Mouse (Mus musculus): ENCODE data around the gene Ccdc146.
"Not testable (repeated sequence)": the region's sequence is repeated elsewhere in the genome, so short reads cannot be mapped to it uniquely, and the experiment has no call there.

Ccdc146 gene

DNA sequence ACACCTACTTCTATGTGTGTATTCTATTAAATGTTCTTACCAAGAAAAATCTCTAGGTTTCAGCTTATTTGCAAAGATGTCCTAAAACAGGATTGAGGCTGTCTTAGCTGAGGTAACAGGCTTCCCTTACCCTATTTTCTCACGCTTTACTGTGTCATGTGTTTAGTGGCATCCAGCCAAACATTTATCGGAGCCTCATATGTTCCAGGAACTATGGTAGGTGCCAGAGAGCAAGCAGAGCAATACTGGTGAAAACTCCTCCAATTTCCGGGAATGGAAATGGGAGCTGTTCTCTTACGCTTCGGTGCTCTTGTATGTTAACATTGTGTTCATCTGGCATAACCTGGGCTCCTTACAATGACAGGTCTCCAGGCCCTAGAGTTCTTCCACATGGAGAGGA, 92.8 kb downstream of the Ccdc146 start:
- DNase-seq (ENCODE audit: low spot score in 2 of 2): no peak

DNA sequence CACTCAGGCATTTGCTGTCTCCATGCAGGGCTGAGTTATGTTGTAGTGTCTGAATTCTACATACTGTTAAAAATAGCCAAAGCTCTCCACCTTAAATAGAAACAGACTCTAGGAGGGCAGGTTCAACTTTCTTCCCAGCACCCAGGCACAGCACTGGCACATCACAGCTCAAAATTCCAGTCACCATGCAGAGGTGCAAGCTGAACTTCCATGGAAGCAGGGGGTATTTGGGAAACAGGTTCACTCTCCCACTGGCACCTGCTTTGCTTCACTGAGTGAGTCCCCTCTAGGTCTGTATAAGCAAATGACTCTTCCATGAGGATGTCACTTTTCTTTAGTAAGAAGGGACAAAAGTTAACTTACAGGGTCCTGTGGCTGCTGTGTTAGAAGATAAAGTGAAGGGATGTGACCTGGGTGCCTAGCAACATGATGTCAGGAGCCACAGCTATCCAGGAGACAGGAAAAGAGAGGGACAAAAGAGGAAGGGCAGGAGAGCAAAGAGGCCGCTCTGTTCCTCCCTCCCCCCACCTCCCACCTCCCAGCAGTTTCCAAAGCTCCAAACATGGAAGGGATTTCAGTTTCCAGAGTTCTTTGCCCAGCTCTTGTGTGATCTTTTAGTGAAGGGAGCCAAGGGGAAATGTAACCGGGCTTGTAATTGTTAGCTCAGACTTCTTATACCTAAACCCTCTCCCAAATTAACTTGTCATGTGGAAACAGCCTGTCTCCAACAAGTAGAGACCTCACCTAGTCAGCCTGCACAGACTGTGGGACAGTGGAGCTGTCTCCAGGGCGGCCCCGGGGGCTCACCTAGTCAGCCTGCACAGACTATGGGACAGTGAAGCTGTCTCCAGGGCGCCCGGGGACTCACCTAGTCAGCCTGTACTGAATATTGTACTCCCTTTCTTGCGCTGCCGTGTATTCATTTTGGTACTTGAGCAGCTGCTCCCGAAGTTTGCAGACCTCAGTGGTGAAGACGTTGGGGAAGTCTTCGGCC, 94.5 kb downstream of the Ccdc146 start:
- DNase-seq (ENCODE audit: low spot score in 2 of 2): no peak

DNA sequence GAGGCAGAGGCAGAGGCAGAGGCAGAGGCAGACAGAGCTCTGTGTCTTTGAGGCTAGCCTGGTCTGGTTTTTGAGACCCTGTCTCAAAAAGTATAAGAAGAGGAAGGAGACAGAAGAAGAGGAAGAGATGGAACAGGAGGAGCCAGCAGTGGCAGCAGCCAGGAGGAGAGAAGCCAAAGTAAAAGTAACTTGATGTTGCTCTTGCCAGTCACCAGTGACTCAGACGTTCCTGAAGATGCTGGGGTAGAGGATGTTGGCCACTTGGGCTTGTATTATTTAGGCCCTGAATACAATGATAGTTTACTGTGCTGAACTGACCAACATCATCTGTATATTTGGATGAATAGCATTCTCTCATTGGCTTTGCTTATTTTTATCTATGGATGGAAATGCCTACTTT, 95.9 kb downstream of the Ccdc146 start:
- DNase-seq (ENCODE audit: low spot score in 2 of 2): no peak

DNA sequence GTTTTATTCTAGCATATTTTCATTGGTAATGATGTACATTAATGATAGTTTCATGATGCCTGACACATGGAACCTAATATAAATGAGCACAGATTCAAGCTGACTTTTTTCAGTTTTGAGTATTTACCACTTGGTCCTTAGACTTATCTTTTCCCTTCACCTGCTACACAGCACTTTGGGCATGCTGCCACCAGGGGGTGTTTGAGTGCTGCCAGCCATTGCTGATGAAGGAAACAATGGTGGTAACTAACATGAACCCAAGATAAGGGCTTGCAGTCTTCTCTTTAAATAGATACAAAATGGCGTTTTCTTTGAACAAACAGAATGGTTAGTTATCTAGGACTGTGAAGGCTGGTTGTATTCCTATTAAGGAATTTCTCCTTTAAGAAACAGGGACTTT, 98.0 kb downstream of the Ccdc146 start:
- DNase-seq (ENCODE audit: low spot score in 2 of 2): peak in 1 of 2 experiments; percentile 47

DNA sequence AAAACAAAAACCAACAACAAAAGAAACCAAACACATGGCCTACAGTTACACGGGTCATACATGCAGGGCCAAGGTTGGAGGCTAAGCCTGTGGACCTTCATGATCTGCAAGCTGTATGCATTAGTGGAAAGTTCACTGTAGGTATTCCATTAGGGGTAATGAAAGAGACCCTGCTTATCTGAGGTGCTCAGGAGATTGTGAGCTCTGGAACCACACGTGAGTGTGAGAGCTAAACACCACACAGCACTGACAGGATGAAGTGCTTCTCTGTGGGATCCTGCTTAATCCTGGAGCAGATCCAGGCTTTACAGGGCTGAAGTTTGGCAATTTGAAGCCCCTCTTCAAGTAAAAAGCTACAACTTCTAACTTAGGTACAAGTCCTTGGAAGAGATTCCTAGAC, 104.3 kb downstream of the Ccdc146 start:
- no peak for DNase-seq (ENCODE audit: low spot score in 2 of 2)

DNA sequence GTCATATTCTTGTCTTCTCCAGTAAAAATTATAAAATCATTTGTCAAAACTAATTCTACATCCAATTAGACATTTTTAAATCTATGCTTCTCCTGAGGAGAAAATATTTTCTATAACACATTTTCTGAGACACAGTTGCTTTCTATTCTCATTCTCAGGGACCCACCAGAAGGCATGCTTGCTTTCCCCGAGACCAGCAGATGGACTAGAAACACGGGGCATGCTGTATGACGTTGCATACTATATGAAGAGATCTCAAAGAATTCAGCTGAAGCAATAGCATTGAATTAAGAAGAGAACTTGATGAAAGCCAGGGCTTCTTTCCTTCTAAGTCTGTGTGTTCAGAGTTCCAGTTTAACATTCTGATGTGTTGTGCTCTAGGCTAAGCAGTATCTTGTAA, 109.8 kb downstream of the Ccdc146 start:
- no peak for DNase-seq (ENCODE audit: low spot score in 2 of 2)

DNA sequence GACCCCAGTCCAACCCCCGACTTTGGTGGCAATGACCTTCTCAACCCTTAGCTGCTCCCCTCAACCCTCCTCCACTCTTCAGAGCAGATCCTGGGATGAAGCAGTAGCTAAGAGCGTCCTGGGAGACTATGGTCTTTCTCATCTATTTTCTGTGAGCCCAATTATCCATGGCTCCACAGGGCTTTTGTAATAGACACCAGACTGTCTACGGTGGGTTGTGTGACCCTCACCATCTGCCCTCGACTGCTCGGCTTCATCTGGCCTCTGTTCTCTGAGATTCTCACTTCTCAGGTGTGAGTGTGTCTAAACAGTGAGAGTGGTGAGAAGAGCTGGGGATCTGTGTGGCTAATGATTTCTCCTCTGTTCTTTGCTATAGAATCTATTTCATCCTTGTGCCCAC, 117.3 kb downstream of the Ccdc146 start:
- DNase-seq (ENCODE audit: low spot score in 2 of 2): no peak

DNA sequence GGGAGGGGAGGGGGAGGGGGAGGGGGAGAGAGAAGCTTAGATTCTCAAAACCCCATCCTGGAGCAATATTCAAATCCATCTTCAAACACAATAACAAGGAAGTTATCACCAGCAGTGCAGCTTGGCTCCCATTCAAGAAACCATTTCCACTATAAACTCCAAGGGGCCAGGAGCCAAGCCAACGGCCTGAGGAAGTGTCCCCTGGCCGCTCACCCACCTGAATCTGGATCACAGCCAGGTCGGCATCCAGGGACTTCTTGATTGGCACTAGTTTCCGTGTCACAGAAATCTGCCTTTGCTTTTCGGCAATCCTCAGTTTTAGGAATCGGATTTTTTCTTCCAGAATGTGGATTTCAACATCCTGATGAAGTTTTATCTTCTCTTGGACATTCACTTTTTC, 123.5 kb downstream of the Ccdc146 start:
- DNase-seq (ENCODE audit: low spot score in 2 of 2): no peak

DNA sequence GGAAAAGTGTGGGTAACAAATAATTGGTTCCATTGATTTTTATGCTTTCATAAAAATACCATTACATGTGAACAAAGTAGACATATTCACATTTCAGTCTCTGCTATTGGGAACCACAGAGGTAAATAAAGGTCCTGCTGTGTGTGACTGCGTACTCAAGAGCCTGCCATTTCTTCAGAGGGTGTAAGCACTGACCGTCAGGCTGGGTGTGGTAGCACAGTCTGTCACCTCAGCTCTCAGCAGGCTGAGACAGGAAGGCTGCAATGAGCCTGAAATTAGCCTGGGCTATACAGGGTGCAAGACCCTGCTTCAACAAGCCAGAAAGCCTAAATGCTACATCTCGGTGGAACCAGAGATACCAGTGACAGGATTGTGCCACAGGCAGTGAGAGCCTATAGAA, 124.4 kb downstream of the Ccdc146 start:
- DNase-seq (ENCODE audit: low spot score in 2 of 2): no peak

DNA sequence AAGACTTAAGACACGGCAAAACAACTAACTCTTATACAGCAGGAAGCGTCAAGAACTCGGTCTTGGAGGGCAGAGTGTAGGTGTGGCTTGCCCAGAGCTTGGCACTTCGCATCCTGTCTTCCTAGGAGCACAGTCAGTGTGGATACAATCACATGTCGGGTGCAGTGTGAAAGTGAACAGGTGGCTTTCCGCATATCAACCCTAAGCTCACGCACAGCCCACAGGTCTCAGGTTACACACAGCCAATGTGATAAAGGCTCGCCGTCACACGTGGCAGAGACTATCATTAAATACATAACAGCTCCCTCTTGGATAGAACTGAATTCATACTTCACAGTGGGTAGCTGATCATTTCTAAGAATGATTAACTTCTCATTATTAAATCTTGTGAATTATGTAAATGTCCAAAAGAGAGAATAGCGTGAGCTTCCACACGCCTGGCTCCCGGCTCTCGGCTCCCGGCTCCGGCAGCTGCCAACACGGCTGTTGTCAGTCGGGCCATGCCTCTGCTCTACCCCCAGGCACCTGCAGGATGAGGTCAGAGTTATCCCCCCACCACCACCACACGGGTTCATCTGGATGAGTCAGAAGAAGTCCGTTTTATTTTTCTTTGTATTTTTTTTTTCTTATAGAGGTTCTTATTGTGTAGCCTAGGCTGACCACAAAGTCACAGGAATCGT, 125.3 kb downstream of the Ccdc146 start:
- no peak for DNase-seq (ENCODE audit: low spot score in 2 of 2)

DNA sequence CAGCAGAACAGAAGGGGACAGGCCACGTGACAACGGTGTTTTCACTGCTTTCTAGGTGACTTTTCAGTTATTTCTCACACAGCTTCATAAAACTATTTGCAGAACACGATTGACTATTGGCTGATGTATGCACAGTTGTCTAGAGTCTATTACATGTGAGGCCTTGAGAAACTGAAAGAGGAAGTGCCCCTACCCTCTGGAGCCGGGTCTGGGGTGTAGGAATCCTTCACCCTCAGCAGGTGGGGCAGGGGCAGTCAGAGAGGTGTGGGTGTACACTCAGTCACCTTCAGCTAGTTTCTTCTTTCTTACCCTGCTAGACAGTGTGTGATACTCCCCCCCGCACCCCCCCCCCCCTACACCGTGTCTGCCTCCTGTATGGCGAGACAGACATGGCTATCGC, 128.8 kb downstream of the Ccdc146 start:
- no peak for DNase-seq (ENCODE audit: low spot score in 2 of 2)

DNA sequence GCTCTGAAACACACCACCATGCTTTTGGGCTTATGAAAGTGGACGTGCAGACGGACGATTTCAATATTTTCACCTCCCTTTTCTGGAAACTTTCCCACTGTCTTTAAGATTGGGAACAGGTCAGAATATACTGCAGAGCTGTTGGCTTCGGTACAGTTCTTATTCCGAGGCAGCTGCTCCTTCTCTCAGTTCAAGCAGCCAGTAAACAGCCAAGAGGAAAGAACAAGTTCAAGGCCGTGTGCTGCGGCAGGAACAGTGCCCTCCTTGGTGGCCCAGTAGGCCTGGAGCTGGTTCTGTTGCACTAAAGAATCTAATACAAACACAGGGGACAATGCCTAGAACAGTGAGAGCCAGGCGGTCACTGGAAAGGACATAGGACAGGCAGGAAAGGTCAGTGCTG, 133.9 kb downstream of the Ccdc146 start:
- DNase-seq (ENCODE audit: low spot score in 2 of 2): no peak

DNA sequence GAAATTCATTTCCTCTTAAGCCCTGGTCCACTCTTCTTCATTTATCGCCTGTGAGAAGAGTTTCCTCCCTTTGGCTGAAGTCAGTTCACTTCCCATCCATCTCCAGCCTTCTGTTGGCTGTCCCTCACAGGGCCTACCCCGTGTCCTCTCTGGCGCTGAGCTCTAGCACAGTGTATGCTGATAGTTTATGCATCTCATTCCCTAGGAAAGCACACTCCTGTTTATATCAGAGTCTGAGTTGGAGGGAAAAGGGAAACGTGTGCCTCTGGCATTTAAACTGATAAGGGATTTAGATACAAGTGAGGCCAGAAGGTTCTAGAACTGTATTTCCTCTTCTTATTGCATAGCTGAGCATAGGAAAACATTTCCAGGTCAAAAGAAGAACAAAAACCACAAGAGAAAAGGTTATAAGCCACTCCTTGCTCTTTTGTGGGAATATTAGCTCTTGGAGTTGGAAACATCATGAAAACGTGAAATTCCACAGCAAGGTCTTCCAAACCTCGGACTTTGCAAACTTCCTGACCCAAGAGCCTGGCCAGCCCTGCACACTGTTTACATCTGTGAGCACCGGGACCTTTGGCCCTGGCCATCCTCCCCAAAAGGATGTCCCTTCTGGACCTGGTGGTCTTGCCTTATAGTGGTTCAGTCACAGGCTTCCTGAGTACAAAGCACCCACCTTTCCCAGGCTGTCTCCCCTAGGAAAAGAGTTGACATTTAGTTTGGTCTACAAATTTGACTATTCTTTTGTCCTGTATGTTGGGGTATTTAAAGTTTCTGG, 135.6 kb downstream of the Ccdc146 start:
- no peak for DNase-seq (ENCODE audit: low spot score in 2 of 2)

DNA sequence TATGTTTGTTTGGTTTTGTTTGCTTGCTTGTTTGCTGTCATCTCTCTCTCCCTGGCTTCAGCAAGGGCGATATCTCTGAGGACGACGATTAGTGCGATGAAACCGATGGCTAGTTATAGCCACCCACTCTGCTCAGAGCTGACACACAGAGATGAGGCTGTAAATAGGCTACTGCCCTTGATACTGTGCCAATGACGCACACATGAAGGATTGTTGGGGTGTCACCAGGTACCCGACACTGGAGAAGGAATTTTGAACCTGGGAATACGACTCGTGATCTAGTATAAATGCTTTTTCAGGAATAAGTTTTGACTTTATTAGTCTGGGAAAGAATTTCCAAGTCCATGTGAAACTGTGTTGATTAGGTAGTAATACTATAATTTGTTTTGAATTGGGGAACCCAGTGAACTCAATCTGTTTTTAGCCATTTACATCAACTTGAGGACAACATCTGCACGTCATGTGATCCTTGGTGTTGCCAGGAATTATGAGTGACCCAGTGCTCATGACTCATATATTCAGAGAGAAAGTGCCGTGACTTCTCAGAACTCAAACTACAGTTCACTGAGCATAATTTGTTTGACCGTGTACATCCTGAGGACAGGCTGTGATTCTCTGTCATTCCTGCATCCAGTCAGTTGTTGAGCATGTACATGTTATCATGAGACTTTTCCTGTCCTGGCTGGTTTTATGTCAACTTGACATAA, 141.0 kb downstream of the Ccdc146 start:
- no peak for DNase-seq (ENCODE audit: low spot score in 2 of 2)

DNA sequence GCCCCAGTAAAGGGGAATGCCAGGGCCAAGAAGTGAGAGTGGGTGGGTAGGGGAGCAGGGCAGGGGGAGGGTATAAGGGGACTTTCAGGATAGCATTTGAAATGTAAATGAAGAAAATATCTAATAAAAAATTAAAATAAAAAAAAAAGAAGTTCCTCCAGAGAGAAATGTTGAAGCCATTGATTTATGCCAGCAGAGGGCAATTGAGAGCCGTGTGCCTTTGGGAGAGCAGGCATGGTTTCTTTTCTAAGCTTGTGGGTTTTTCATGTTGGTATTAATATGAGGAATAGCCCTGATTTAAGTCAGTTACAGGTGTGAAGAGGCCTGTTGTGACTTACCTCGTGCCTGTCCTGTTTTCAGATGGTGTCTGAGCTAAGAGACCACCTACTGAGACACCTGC, 146.8 kb downstream of the Ccdc146 start:
- DNase-seq (ENCODE audit: low spot score in 2 of 2): not testable (repeated sequence)

DNA sequence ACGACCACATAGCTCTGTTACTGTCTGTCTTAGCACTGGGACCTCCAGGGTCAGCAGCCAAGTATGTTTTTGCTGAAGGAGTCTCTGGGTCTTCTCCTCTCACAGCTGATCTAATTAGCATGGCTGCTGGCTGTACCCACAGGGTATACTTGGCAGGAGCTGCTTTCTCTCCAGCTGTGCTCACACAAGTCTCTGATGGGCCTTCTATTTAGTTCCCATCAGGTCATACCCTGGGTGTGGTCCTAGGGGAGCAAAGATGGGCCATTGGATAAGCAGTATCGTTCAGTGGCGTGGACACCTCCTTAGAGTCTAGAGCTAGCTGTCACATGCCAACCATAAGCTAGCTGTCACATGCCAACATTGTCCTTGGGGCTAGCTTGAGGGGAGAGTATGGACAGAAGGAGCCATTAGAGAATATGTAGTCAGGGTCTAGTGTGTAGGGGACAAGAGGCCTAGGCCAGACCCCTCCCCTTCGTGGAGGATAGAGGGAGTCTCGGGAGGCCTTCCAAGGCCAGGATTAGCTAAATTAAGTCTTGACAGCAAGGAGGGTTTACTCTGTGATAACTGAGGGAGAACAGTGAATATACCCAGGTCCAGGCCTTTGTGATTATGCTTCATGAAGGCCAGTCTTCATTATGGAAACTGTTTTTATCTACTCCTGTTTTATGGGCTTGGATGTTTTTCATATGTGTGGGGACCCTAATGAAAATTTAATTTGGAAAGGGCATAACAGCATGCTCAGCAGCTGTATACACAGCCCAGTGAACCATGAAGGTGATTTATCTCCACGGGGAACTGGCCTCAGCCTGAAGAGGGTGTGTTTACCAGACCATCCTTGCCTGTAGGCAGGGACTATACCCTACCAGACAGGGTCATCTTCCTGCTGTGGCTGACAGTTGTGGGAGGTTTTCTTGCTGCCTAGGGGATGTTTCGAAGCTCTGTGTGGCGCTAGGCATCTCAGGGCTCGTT, 152.8 kb downstream of the Ccdc146 start:
- DNase-seq (ENCODE audit: low spot score in 2 of 2): no peak

DNA sequence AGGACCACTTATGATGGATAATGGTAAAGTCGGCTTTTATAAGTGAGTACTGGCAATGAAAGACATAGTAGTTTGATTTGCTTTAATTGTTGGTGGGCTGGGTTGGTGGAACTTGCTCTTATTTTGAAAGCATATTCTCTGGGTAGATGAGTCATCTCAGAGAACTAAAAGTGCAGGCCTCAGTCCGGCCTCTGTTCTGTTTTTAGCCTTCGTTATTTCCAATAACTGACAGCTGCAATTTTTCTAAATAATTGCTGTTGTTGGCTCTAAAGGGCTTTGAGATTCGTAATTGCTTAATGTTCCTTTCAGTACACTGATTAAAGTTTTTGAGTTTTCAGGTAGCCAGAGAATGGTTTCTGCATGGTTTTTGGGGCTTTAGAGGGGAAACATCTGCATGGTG, 153.7 kb downstream of the Ccdc146 start:
- no peak for DNase-seq (ENCODE audit: low spot score in 2 of 2)

DNA sequence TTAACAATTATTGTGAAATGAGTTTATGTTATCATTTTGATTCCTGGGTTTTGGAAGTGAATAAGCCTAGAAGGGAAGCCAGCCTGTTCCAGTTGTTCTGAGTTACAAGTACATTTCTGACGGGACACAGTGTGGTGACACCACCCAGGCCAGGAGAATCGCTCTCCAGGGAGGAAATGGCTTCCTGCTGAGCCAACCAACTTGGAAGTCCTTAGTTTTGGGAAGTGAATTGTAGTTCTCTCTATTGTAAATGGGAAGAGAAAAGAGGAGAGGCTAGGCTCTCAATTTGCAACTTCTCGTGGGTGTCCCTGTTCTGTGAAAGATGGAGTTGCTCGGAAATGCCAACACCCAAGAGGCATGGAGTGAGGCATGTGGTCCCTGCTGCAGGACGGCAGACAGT, 155.0 kb downstream of the Ccdc146 start:
- no peak for DNase-seq (ENCODE audit: low spot score in 2 of 2)

DNA sequence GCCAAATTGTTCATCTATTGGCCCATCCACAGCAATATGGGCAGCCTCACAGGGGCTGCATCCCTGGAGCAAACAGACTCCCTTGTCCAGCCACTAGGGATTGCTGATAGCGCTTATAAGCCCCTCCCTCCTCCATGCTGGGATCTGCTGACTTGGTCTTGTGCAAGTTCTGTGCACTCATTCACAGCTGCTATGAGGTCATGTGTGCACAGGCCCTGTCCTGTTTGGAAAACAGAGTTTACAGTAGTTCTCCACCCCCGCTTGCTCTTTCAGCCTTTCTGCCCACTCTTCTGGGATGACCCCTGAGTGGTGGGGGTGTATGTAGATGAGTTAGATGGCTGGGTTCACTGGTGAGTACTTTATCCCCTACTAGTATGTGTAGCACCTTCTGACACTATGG, 157.4 kb downstream of the Ccdc146 start:
- no peak for DNase-seq (ENCODE audit: low spot score in 2 of 2)

DNA sequence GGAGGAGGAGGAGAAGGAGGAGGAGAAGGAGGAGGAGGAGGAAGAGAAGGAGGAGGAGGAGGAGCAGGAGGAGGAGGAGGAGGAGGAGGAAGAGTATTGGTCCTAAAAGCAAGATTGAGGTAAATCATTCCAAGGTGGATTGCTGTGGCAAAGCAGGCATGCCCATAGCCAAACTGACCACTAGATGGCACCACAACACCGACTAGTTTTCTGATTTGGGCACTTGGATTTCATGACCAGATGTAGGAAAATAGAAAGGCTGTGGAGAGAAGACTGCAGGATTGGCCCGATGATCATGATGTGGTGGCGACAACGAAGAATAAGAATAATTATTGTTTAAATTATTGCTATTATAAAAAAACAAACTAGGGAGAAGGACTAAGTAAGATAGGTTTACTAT, 159.4 kb downstream of the Ccdc146 start:
- peak; percentile 13 to 88 for DNase-seq (ENCODE audit: low spot score in 2 of 2)
